Mouse (Mus musculus) cerebellum, postnatal 36 days (tissue): ENCODE results near the gene Zer1.
"Not testable (repeated sequence)": the region's sequence is repeated elsewhere in the genome, so short reads cannot be mapped to it uniquely, and the experiment has no call there.

Experiments used
- DNase-seq, 2 experiments: peaks; one replicate each; pipeline ENCODE4 v3.0.0; 2021 to 2022; ENCODE audit warnings: mixed read lengths in 2 of 2

Zer1 gene

DNA sequence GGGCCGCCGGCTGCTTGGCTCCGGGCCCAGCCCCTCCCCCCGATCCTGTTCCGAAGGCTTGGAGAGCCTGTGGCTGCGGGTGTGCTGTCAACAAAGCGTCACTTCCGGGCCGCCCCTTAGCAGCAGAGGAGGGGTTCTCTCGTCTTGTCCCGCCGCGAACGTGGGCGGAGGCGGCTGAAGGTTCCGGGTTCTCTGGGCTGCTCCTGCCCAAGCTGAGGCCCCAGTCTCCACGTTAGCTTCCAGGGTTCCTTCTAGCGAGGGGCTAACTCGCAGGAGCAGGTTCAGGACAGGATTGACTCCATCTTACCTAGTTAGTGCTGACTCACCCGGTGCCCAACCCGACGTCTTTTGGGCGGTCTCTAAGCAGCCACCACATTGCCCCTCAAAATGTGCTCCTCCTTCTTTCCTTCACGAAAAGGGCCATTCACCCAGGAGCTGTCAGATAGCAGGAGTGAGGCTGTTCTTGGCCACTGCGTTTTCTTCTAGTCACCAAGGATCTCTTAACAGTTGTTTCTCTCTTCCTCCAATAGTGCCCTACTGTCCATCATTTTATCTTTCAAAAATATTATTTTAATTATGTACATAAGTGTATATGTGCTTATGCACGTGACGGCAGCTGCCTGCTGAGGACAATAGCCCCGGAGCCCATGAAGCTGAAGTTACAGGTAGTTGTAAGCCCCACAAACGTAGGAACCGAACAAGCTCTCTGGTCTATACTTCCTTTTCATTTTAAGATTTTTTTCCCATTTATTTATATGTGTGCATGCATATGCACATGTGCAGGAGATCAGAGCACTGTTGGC lies at the start of gene Zer1:
Gene Zer1, minus strand, starts transcription at position 114 of the 803 bp plus-strand sequence.
- DNase-seq, result peak; percentile 94 to 96

GRCm38 (mm10) chr2:30173541-30174240 lies 49.3 kb upstream of the Zer1 start:
- peak in 1 of 2 experiments; percentile 21 for DNase-seq

DNA sequence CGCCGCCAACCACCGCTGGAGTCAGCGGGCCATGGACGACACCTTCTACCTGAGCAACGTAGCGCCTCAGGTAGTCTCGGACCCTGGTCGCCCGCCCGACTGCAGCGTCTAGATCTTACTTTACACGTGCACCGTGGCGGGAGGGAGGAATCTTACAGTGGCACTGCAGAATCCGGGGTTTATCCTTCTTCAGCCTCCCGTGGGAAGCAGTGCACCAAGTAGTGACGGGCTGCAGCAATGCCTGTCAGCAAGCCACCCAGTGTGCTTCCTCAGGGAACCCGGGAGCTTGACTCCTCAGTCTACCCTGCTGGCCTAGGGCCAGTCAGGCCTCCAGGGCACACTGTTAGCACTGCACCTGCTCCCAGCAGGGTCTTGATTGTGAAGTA lies 47.6 kb upstream of the Zer1 start:
- no peak for DNase-seq

GRCm38 (mm10) chr2:30171371-30171996 lies 47.1 kb upstream of the Zer1 start, which contains the start of gene Endog:
TSS of gene Endog (plus strand) at chr2:30171493.
- peak; percentile 93 for DNase-seq

GRCm38 (mm10) chr2:30166677-30167076 lies 42.3 kb upstream of the Zer1 start:
- DNase-seq, result no peak

GRCm38 (mm10) chr2:30164340-30164932 lies 40.1 kb upstream of the Zer1 start:
- DNase-seq, result no peak

- peak in 1 of 2 experiments; percentile 44 for DNase-seq
Observed at GRCm38 (mm10) chr2:30161809-30162208, 37.4 kb upstream of the Zer1 start.

DNA sequence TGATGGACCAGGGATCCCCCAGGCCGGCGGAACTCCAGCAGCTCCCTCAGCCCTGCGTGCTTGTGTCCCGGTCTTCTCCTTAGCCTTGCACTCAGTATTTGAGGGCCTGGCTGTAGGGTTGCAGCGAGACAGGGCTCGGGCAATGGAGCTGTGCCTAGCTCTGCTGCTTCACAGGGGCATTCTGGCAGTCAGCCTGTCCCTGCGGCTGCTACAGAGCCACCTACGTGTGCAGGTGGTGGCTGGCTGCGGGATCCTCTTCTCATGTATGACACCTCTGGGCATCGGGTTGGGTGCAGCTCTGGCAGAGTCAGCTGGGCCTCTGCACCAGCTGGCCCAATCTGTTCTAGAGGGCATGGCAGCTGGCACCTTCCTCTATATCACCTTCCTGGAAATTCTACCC lies 35.5 kb upstream of the Zer1 start:
- DNase-seq, result not testable (repeated sequence)

GRCm38 (mm10) chr2:30152616-30153015 lies 28.2 kb upstream of the Zer1 start:
- DNase-seq, result no peak

DNA sequence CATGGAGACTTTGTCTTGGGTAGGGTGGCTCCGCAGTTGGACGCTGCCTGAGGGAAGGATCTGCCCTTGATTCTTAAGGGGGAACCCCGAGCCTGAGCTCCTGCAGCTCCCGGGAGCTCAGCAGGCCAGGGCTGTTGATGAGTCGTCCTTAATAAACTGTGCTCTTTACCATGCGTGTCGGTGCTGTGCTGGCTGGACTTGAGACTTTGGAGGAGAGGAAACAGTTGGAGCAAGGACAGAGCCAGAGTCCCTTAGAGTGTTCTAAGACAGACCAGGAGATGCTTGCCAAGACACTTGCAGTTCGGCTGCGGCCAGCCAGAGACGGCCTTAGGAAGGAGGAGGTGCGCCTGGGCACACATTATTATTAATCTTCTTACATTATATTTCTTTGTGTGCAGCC lies 27.5 kb upstream of the Zer1 start:
- DNase-seq, result no peak

DNA sequence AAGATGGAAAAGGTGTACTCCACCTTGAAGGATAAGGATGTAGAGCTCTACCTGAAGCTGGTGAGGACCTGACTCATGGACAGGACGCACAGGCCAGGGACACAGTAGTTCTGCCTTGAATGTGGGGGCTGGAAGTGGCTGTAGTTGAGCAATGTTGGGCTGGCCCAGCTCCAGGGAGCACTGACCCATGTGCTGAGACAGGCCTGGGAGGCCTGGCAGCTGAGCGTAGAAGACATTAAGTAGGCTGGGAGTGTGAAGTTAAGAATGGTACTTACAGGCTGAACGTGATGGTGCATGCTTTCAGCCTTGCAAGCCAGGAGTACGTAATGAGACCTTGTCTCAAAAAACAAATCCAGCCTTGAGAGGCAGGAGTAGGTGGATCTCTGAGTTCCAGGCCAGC lies 23.1 kb upstream of the Zer1 start:
- DNase-seq, result no peak

DNA sequence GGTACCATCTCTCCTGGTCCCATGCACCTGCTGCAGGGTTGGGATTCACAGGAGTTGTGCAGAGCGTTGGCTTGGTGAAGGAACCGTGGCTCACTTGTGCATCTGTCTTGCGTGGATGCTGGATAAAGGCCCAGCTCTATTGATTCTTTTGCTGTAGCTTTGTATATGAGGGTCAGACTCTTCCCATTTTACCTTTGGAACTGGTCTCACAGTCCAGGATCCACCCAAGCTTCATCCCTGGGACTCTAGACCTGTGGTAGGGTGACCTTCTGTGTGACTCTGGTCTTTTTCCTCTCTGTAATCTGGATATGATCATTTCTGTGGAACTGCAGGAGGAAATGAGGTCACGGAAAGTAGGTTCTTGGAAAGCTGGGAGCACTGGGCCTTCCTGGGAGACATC lies 20.1 kb upstream of the Zer1 start:
- no peak for DNase-seq

DNA sequence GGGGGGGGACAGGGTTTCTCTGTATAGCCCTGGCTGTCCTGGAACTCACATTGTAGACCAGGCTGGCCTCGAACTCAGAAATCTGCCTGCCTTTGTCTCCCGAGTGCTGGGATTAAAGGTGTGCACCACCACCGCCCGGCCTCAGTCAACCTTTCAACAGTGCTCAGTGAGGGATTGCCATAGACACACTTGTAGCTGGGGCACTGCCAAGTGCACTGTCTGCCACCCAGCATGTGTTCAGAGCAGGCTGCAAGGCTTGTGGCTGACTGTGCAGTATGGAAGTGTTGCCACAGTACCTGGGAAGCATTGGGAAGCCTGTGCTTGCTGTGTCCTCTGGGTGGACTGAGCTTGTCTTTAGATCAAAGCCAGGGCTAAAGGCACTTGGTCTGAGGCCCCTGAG lies 15.6 kb upstream of the Zer1 start:
- peak; percentile 78 for DNase-seq

GRCm38 (mm10) chr2:30136458-30136857 lies 12.1 kb upstream of the Zer1 start:
- DNase-seq, result no peak

GRCm38 (mm10) chr2:30134928-30135620 lies 10.7 kb upstream of the Zer1 start:
- DNase-seq, result no peak

DNA sequence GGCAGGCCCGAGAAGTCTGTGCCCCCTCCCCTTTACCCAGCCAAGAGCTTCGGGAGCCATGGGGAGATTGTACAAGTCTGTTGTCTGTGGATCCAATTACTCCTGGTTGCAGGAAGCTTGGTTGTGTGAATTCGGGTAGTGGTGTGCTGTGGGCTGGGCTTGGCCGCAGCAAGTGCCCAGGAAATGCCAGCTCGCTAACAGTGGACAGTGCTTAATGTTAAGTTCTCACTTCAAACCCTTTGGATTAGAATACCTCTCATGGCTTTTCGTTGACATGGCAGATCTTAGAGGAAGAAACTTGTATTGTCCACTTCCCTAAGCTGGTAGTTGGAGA lies 10.0 kb upstream of the Zer1 start:
- DNase-seq, result no peak

DNA sequence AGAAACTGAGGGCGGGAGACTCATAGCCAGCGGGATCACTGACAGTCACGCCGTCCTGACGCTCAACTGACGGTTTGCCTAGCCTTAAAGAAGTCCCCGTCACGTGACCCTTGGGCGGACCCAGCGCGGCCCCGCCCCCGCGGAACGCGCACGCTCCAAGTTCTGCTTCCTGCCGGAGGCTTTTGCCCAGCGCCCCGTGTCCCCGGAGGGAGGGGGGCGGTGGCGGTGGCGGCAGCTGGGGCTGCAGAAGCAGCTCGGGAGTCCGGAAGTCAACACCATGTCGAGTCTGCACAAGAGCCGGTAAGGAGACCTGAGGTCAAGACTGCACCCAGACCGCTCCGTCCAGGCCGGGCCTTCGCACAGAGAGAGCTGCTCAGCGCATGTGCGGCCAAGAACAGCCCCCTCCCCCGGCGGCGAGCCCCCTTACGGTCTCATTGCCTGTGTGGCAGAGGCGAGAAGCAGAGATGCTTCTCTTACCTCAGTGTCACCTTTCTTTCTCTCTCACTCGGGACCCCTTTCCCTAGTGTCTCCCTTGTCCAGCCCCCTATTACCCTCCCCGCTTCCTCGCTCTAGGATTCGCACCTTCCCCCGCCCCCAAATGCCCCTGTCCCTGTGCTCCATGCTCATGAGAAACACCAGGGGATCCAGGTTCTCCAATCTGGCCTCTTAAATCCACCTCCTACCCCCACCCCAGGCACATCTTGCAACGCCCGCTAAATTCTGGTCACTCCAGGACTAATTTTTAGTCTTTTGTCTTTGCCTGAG lies 9.4 kb upstream of the Zer1 start, which contains the start of gene Tbc1d13:
Gene Tbc1d13, plus strand, starts transcription at position 134 of the 765 bp plus-strand sequence.
- DNase-seq, result peak; percentile 96 to 98

GRCm38 (mm10) chr2:30132801-30133612 lies 8.6 kb upstream of the Zer1 start:
- DNase-seq, result no peak

- DNase-seq, result not testable (repeated sequence)
Observed at GRCm38 (mm10) chr2:30131240-30131639, 6.9 kb upstream of the Zer1 start.

- DNase-seq, result no peak
Observed at GRCm38 (mm10) chr2:30130156-30130555, 5.8 kb upstream of the Zer1 start.

GRCm38 (mm10) chr2:30128789-30129188 lies 4.4 kb upstream of the Zer1 start:
- peak in 1 of 2 experiments; percentile 48 for DNase-seq
